Mouse (Mus musculus) adipose tissue, adult 10 weeks (tissue): Measurements from ENCODE around the gene Nat8f4. TPM values are rescaled to one million over a fixed set of nuclear protein-coding genes. Genes with fewer than 3 reads are reported as not detected.

ENCODE experiments used
- polyA plus RNA-seq: library from polyadenylated mRNA; stranded (reverse); fragments of 350-450 nt; fragmentation: Illumina TruSeq; extraction: RNeasy Lipid Tissue Mini Kit (QIAGEN cat#74804); gene quantifications from one replicate; pipeline ENCODE4 v1.2.3, GENCODE M21; 2014; ENCODE audit warnings: low read depth, low replicate concordance

The Nat8f4 gene
- polyA plus RNA-seq: 5.7 TPM

DNA sequence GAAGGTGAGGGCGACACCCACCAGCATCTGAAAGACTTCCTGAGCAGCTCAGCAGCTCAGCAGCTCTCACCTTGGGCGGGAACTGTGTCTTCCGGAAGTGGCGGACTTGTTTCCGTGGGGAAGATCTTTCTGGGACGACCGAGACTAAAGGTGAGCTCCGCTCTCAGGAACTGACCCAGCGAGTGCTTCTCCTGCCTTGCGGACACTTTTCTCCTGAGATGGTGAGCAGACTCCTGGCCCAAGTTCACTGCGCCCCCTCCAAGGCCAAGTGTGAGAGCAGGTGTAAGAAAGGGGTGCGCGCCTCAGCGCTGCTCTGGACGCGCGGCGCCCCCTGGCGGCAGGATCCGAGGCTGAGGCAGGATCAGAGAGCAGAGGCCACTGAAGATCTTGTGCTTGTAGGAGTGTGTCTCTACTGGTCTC is at the start of gene Nat8f4:
Gene Nat8f4, minus strand, starts transcription at position 243 of the 420 bp plus-strand sequence.

DNA sequence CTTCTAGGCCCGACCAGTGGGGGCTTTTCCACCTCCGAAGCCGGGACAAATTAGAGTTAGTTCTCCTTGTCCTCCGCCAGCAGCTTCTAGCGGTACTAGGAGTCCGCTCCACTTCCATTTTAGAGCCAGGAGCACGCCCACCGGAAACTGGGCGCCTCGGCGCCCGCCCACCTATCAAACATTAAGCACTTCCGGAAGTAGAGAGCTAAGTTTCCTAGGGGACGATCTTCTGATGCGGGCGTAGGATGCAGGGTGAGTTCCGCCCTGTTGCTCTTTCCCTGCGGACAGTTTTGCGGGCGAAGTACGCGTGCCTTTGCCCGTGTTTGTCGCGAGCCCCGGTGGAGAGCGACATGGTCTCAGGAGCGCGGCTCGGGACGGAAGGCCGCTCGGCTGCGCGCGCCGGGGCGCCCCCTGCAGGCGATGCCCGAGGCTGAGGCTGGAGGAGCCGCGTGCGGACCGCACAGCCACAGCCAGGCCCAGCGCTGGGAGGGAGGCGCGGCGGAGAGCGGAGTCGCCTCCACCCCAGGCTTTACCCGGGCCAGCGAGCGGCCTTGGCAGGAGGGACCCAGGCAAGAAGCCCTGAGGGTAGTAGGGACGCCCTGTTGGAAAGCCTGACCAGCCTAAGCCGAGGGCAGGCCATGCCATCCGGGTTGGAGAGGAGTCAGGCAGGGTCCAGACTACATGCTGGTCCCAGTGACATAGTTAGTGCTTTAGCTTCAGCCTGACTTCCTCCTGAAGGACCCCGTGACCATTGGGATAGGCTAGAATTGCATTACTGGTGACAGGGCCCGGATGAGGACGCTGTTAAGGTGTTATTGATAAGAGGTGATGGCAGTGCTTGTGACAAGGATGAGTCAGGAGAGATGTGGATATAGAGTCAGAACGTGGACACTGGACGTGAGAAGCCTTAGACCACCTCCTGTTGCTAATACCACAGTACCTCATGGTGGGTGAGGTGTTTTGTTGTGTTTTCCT is 11.1 kb upstream of the Nat8f4 start, which contains the start of gene Nat8f1:
Gene Nat8f1, minus strand, starts transcription at position 149 of the 975 bp plus-strand sequence.

DNA sequence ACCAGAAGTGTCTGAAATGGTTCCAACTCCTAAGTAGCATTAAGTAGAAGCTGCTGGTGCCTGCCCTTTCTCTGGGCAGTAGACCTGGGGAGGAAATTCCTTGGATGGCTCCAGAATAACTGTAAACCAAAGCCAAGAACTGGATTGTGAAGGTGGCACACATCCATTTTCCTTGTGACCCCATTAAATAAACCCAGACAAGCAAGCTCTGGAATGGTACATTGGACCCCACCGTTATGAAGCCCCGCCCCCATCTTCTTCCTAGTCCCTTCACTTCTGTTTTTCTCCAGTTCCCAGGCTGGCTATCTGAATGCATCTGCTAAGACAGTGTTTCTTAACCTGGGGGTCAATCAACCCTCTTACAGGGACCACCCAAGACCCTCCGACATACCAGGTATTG is 6.9 kb upstream of the Nat8f4 start, which contains the start of gene Tprkb:
Gene Tprkb, plus strand, starts transcription at position 279 of the 400 bp plus-strand sequence.

DNA sequence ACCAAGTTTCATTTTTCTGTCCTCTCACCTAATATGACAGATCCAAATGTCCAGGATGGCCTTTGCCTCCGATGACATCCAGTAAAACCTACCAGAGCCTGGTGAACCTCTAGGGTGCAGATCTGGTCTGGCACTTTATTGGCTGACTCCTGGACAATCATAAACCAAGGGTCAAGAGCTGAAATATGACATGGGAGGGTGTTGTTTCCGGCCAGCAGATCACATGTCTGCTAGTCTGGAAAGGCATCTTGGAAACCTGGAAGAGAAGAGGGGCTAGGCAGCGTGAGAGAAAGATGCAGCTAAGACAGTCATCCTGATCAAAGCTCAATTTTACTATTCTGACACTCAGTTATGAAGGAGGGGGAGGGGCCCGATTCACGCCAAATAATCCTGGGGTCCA is 35.7 kb downstream of the Nat8f4 start, which contains the start of gene Nat8f2:
Gene Nat8f2, minus strand, starts transcription at position 153 of the 400 bp plus-strand sequence.

Other genes with a start within 250 kb of the Nat8f4 start
- gene Nat8f7, start 191.7 kb downstream of the Nat8f4 start, polyA plus RNA-seq: not detected
- gene Nat8f3, start 139.1 kb downstream of the Nat8f4 start, polyA plus RNA-seq: 0.27 TPM
- not detected for gene Nat8f6, start 83.9 kb downstream of the Nat8f4 start, polyA plus RNA-seq
- not detected for gene Nat8f5, start 83.9 kb downstream of the Nat8f4 start, polyA plus RNA-seq
- 0.57 TPM for gene Nat8, start 72.8 kb downstream of the Nat8f4 start, polyA plus RNA-seq
- 0.24 TPM for gene Nat8f2, start 35.7 kb downstream of the Nat8f4 start, polyA plus RNA-seq
- gene Tprkb, start 7.0 kb upstream of the Nat8f4 start, polyA plus RNA-seq: 21.5 TPM
- 14.0 TPM for gene Nat8f1, start 10.8 kb upstream of the Nat8f4 start, polyA plus RNA-seq
- 61.4 TPM for gene Dusp11, start 56.8 kb upstream of the Nat8f4 start, polyA plus RNA-seq
- not detected for gene Figla, start 111.3 kb upstream of the Nat8f4 start, polyA plus RNA-seq
- 0.14 TPM for gene Add2, start 123.8 kb upstream of the Nat8f4 start, polyA plus RNA-seq